Mouse (Mus musculus) intestine, postnatal 0 days (tissue): ENCODE results near the gene Prps1l1. TPM values are rescaled to one million over a fixed set of nuclear protein-coding genes. Genes with fewer than 3 reads are reported as not detected.

Experiments
- ATAC-seq: fragments of 200-750 bp; cut with Nextera tagmentation; 2 replicates; pipeline ENCODE4 v1.8.0; 2017; ENCODE audit warnings: mild to moderate bottlenecking, moderate TSS enrichment, moderate library complexity
- H3K27ac ChIP-seq: fragments of 300-500 bp; sonication (generic); 2 replicates; pipeline ENCODE4 v1.5.1; 2014; ENCODE audit warnings: mild to moderate bottlenecking, low read depth, low read length, moderate library complexity
- H3K27me3 ChIP-seq: fragments of 300-500 bp; sonication (generic); replicated peaks from 2 replicates; pipeline ENCODE4 v1.6.1; 2014; ENCODE audit warnings: low read length, mixed read lengths; ENCODE audit not compliant: control insufficient read depth, insufficient read depth
- H3K36me3 ChIP-seq: fragments of 300-500 bp; sonication (generic); 2 replicates; pipeline ENCODE4 v1.6.1; 2014; ENCODE audit warnings: mild to moderate bottlenecking, moderate library complexity; ENCODE audit not compliant: control insufficient read depth, insufficient read depth
- H3K4me1 ChIP-seq: fragments of 300-500 bp; sonication (generic); replicated peaks from 2 replicates; pipeline ENCODE4 v1.6.1; 2014; ENCODE audit warnings: antibody characterized with exemption, low read length, mixed read lengths; ENCODE audit not compliant: control insufficient read depth, insufficient read depth
- H3K4me2 ChIP-seq: fragments of 300-500 bp; sonication (generic); replicated peaks from 2 replicates; pipeline ENCODE4 v1.6.1; 2014; ENCODE audit warnings: low read depth, mild to moderate bottlenecking, moderate library complexity
- H3K4me3 ChIP-seq: fragments of 300-500 bp; sonication (generic); 2 replicates; pipeline ENCODE4 v1.5.1; 2014; ENCODE audit warnings: low read depth, low read length
- H3K9ac ChIP-seq: fragments of 300-500 bp; sonication (generic); 2 replicates; pipeline ENCODE4 v1.6.1; 2014; ENCODE audit warnings: mild to moderate bottlenecking, low read depth, low read length
- H3K9me3 ChIP-seq: fragments of 300-500 bp; sonication (generic); 2 replicates; pipeline ENCODE4 v1.6.1; 2016; ENCODE audit warnings: mixed run types; ENCODE audit not compliant: control insufficient read depth
- CTCF ChIP-seq: sonication (generic); IDR thresholded peaks from 2 replicates; pipeline ENCODE4 v1.5.1; 2016; ENCODE audit warnings: low read depth, mild to moderate bottlenecking, control low read depth, antibody characterized with exemption, moderate library complexity
- whole genome bisulfite sequencing: fragments of 180-500 bp; shearing (Covaris S2); extraction: QIAGEN DNeasy Blood & Tissue Kit; methylation state at CpG from one replicate; pipeline ENCODE4 v1.1.7; 2014; 5-methylcytosine and 5-hydroxymethylcytosine counted together
- polyA plus RNA-seq: library from polyadenylated mRNA; unstranded; fragments of >200 nt; fragmentation: Nextera tagmentation; extraction: Ambion mirVana; gene quantifications from 2 replicates; pipeline ENCODE4 v1.2.1, GENCODE M21; 2015

The Prps1l1 gene
- polyA plus RNA-seq = not detected in 2 replicates

DNA sequence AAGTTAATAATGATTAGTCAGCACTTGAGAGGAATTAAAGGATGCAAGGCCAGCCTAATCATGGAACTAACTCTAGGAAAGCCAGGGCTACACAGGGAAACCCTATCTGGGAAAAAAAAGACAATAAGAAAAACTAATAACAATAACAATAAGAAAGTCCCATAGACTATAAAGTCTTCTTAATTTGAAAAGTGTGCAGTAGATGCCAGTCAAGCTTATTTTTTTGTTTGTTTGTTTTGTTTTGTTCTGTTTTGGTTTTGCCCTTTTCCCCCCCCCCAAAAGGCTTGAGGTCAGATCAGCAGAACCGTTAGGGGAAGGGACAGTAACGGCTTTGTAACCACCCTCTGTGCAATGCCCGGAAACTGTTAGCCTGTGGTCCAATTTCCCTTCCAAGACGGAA lies at the start of gene Prps1l1:
Prps1l1 (plus strand) TSS at position 301 of the 400 bp plus-strand sequence.
- Histone ChIP-seq H3K36me3 (no peaks in the 10 kb centered on the region), H3K27ac (no peak within 1 kb of the TSS), H3K4me1 (no peaks in the 10 kb centered on the region), H3K4me3 (no peak within 1 kb of the TSS), H3K9me3 (no peaks in the 10 kb centered on the region), H3K9ac (no peak within 1 kb of the TSS), H3K4me2 (no peak within 1 kb of the TSS), H3K27me3 (no peaks in the 10 kb centered on the region)
- WGBS = 90% methylated on average over 4 of the region's 4 CpGs
- no peak for TF ChIP-seq CTCF
- no peak for ATAC-seq

DNA sequence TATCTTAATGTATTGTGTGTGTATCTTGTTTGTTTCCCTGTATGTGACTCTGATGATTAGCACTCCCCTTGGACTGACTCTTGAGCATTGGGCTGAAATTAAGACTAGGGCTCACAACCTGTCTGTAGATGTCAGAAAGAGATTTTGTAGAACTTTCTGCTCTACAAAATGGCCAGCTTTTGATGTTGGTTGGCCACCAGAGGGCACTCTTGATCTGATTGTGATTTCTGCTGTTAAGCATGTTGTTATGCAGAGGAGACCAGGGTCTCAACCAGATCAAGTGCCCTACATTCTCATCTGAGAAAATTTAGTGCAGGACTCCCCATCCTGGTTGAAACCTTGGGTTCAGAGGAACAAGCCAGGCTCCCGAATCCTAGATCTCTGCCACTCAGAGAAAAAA lies 46.6 kb upstream of the Prps1l1 start:
- Histone ChIP-seq H3K4me1 (no peaks in the 10 kb centered on the region), H3K27ac (no peak overlapping the region), H3K4me2 (no peak overlapping the region), H3K27me3 (no peaks in the 10 kb centered on the region), H3K9me3 (no peaks in the 10 kb centered on the region), H3K9ac (no peak overlapping the region), H3K4me3 (no peak overlapping the region), H3K36me3 (no peaks in the 10 kb centered on the region; the same call in 1 of the 2 replicates)
- TF ChIP-seq CTCF = peak; percentile 68
- ATAC-seq = no peak
- WGBS = 95% methylated on average over 1 of the region's 1 CpGs

DNA sequence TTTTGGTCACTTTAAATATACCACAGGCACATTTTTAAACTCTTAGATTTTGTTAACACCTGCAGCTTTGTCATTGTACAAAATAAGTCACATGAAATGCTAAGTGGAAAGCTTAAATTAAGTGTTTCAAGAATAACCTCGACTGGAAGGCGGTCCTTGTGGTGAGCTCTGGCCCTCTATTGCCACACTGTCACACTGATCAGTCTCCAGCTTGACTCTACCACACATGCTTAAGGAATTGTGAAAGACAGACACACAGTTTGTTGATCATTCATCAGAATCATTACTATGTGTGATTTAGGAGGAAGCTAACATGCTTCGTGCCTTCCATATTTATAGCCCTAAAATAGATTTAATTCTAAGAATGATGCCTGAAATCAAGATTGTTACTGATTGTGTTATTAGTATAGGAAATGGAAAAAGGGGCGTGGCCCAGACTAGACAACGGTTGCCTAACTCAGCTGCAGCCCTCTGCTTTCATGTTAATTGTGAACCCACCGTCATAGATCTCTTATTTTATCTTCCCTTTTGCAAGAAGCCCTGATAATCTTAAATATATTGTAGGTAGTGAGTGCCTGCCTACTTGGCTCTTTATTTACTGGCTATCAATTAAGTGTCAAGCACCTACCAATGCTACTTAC lies 35.4 kb upstream of the Prps1l1 start:
- WGBS = 70% methylated on average over 6 of the region's 6 CpGs

DNA sequence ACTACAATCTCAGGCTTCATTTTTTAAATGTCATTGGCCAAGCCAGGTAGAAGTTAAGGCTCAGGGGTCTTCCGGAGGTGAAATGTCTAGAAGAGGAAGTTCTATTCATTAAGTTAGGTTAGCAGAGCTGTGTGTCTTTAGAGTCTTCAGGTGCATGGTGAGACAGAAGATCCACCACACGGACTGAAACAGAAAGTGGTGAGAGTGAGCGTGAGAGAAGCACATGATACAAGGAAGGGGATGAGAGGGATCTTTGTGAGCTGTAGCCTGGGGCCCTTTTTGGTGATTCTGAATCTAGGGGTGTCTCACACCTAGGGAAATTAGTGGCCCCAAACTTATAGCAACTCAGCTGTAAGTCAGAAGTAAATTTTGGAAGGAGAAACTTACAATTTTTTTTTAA lies 8.6 kb upstream of the Prps1l1 start:
- no peaks in the 10 kb centered on the region for H3K36me3 ChIP-seq
- no peaks in the 10 kb centered on the region for H3K27me3 ChIP-seq
- H3K9me3 ChIP-seq = no peaks in the 10 kb centered on the region
- no peak for TF ChIP-seq CTCF
- no peak overlapping the region for H3K4me3 ChIP-seq
- no peak overlapping the region for H3K9ac ChIP-seq
- no peaks in the 10 kb centered on the region for H3K4me1 ChIP-seq
- 87% methylated on average over 3 of the region's 3 CpGs for WGBS
- ATAC-seq = no peak
- H3K4me2 ChIP-seq = no peak overlapping the region
- H3K27ac ChIP-seq = no peak overlapping the region

More for the DNA sequence above, 35.4 kb upstream of the Prps1l1 start:
- ATAC-seq = no peak
- no peak overlapping the region for H3K27ac ChIP-seq
- H3K9me3 ChIP-seq = no peaks in the 10 kb centered on the region
- no peak overlapping the region for H3K4me3 ChIP-seq
- no peak overlapping the region for H3K9ac ChIP-seq
- no peaks in the 10 kb centered on the region for H3K4me1 ChIP-seq
- no peak overlapping the region for H3K4me2 ChIP-seq
- no peak for TF ChIP-seq CTCF
- no peaks in the 10 kb centered on the region for H3K27me3 ChIP-seq
- H3K36me3 ChIP-seq = no peaks in the 10 kb centered on the region

DNA sequence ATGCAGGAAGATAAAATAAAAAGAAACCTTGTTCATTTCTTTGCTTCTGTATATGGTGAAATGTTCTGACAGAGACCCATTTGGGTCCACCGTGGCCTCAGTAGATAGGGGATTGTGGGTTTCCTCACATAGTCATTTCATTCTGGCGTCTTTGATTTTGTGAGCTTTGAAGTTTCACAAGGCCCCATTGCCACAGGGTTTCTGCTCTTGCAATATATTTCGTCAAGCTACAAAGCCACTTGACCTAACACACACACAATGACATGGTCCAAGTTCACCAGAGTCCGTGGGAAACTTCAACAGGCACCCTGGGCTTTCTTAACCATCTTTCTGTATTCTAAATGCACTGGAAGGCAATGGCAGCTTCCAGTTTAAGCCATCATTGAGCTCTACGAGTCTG lies 1.3 kb downstream of the Prps1l1 start:
- no peak overlapping the region for H3K27ac ChIP-seq
- no peaks in the 10 kb centered on the region for H3K27me3 ChIP-seq
- no peak overlapping the region for H3K4me2 ChIP-seq
- H3K36me3 ChIP-seq = no peaks in the 10 kb centered on the region
- no peaks in the 10 kb centered on the region for H3K4me1 ChIP-seq
- H3K4me3 ChIP-seq = no peak overlapping the region
- no peak overlapping the region for H3K9ac ChIP-seq
- no peak for TF ChIP-seq CTCF
- WGBS = 84% methylated on average over 5 of the region's 5 CpGs
- ATAC-seq = no peak
- no peaks in the 10 kb centered on the region for H3K9me3 ChIP-seq

DNA sequence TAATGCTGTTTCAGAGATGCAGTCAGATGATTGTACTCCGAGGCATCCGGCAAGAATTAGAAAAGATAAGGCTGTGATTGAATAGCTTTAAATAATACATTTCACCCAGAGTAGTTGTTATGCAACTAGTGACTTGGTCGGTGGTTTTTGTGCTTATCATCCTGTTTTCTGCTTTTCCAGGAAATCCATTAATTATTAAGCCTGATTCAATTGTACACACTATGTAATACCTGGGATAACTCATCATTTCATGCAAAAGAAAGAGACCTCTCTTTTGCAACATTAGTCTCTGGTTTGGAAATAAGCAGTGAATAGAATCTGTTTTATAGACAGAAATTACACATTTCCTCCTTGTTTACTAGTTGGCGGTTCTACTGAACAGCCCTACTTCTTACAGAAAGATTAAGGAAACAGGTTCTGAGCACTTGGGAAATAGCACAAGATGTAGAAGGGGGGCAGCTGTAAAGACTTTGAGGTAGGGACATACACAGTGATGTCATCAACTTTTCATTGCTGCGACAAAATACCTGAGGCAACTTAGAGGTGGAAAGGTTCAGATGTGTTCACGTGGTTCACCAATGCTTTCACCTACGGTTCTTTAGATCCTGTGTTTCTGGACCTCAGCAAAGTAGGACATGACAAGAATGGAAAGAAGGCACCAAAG lies 5.1 kb downstream of the Prps1l1 start:
- ATAC-seq = peak; percentile 88

More for the DNA sequence above, 5.1 kb downstream of the Prps1l1 start:
- no peak for TF ChIP-seq CTCF
- H3K36me3 ChIP-seq = no peaks in the 10 kb centered on the region
- no peak overlapping the region for H3K9ac ChIP-seq
- WGBS = 56% methylated on average over 7 of the region's 7 CpGs
- H3K27ac ChIP-seq = no peak overlapping the region
- H3K4me3 ChIP-seq = no peak overlapping the region
- no peaks in the 10 kb centered on the region for H3K27me3 ChIP-seq
- no peaks in the 10 kb centered on the region for H3K4me1 ChIP-seq
- H3K4me2 ChIP-seq = no peak overlapping the region
- H3K9me3 ChIP-seq = no peaks in the 10 kb centered on the region
